Comparison of ENCODE assay signal across 16 mouse cellular contexts in genomic region chr2:96667113-96667512, GRCm38 (mm10).
"Had no signal": no experiment of that assay in that cellular context is flagged by ENCODE, and none has a peak within 500 bp of the region (broad histone marks: within the 10 kb centered on the region; RNA-seq: fewer than 3 reads in every experiment).

No protein-coding gene starts in this region.

- H3K9ac ChIP-seq: limb, embryonic 12.5 days; liver, embryonic 13.5 days; liver, postnatal 0 days; lung, embryonic 15.5 days; neural tube, embryonic 13.5 days had no signal

- DNase-seq: kidney, postnatal 10 days; kidney, postnatal 4 days; liver; liver, embryonic 13.5 days; liver, postnatal 0 days; lung, postnatal 14 days; right cerebral cortex, postnatal 4 days; spleen, adult 18-20 months; thymus, adult 18-20 months; thymus, postnatal 14 days had no signal

- ATAC-seq: liver, postnatal 0 days had no signal

- H3K27me3 ChIP-seq: limb, embryonic 12.5 days; liver, embryonic 13.5 days; lung, embryonic 15.5 days; megakaryocyte, embryonic 14.5 days; neural tube, embryonic 13.5 days had no signal

- H3K36me3 ChIP-seq: limb, embryonic 12.5 days; liver, embryonic 13.5 days; lung, embryonic 15.5 days; neural tube, embryonic 13.5 days had no signal

- H3K27ac ChIP-seq: layer of hippocampus, adult 2 months; limb, embryonic 12.5 days; liver, embryonic 13.5 days; lung, embryonic 15.5 days; macrophage; neural tube, embryonic 13.5 days had no signal

- H3K4me2 ChIP-seq: limb, embryonic 12.5 days; liver, embryonic 13.5 days; lung, embryonic 15.5 days; neural tube, embryonic 13.5 days had no signal

- H3K4me1 ChIP-seq: limb, embryonic 12.5 days; liver, embryonic 13.5 days; lung, embryonic 15.5 days; megakaryocyte, embryonic 14.5 days; neural tube, embryonic 13.5 days had no signal

- H3K9me3 ChIP-seq: limb, embryonic 12.5 days; liver, embryonic 13.5 days; lung, embryonic 15.5 days; megakaryocyte, embryonic 14.5 days; neural tube, embryonic 13.5 days had no signal

- H3K4me3 ChIP-seq: layer of hippocampus, adult 2 months; limb, embryonic 12.5 days; liver, embryonic 13.5 days; lung, embryonic 15.5 days; megakaryocyte, embryonic 14.5 days; neural tube, embryonic 13.5 days had no signal
